Mouse (Mus musculus): Measurements from ENCODE around the gene Usp35.

DNA sequence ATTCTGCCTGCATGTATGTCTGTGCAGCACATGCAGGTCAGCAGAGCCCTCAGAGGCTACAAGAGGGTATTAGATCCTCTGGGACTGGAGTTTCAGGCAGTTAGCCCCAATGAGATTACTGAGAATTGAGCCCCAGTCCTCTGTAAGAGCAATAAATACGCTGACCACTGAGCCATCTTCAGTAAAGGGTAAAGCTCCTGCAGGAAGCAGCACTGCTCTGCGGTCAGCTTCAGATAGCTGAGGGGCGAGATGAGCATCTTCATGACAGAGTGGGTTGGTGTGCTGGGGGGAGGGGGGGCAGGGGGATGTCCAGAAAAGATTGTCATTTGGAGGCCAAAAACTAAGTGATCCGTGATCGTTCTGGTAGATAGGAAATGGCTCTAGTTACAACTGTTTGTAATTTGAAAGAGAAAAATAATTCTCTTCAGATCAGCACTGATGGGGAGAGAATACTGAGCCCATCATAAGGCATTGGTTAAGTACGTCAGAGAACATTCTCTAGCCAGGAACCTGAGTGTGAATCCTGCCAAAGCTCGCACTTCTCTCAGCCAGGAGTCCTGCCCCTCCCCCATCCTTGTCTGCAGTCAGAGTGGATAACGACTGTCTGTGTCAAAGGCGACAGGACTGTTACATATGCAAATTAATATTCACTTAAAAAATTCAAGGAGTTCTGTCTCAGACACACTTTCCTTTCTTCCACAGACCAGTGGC lies 14.4 kb upstream of the Usp35 start:
- TF ChIP-seq CTCF (IDR thresholded peaks at IDR 0.05; ENCODE audit: borderline replicate concordance, extremely low read depth, insufficient read depth, insufficient read length), result no peak
- no peak for TF ChIP-seq POLR2A (IDR thresholded peaks at IDR 0.05; ENCODE audit: borderline replicate concordance, extremely low read depth, insufficient read depth, insufficient read length, poor library complexity, severe bottlenecking)
